Mouse (Mus musculus) MEL (cell line): Measurements from ENCODE around the gene Eomes. TPM values are rescaled to one million over a fixed set of nuclear protein-coding genes. Genes with fewer than 3 reads are reported as not detected.

ENCODE experiments used
- polyA plus RNA-seq, 2 experiments: library from polyadenylated mRNA; stranded (reverse) in 1 of 2; unstranded in 1 of 2; fragments of >175 nt in 1 of 2; fragments of >200 nt in 1 of 2; gene quantifications; 2 replicates each; pipeline versions ENCODE4 v1.2.1 to v1.2.4; 2012; ENCODE audit warnings: low replicate concordance in 2 of 2, low read depth in 1 of 2; ENCODE audit not compliant: insufficient read length in 2 of 2, insufficient read depth in 1 of 2, missing spikeins in 1 of 2
- total RNA-seq: library from RNA; depleted of rRNA; stranded (reverse); fragments of 300-350 nt; gene quantifications from 2 replicates; pipeline ENCODE4 v1.2.3, GENCODE M21; 2012; rRNA removed

Eomes gene
- total and polyA plus RNA-seq, 3 experiments = not detected

Other genes starting within 250 kb of the Eomes start
- gene Golga4, start 28.1 kb downstream of the Eomes start, total RNA-seq = 29.1 and 29.8 TPM in 2 replicates
- gene Golga4, start 28.1 kb downstream of the Eomes start, polyA plus RNA-seq = 100 to 1,000 TPM in 1 of 2 experiments, 10 to 100 TPM in 1; 38.9 to 465 TPM
- gene Itga9, start 128.5 kb downstream of the Eomes start, total RNA-seq = 0.19 and 0.39 TPM in 2 replicates
- under 1 TPM in 1 of 2 experiments, not detected in 1; 0.21 TPM for gene Itga9, start 128.5 kb downstream of the Eomes start, polyA plus RNA-seq